Mouse (Mus musculus): ENCODE measurements at regions not wholly inside any gene's neighbourhood (a gene's known extent, or its start where the extent isn't known, plus 50 kb on each side); places are given as distances from the start of the nearest gene placed in this dataset.

DNA sequence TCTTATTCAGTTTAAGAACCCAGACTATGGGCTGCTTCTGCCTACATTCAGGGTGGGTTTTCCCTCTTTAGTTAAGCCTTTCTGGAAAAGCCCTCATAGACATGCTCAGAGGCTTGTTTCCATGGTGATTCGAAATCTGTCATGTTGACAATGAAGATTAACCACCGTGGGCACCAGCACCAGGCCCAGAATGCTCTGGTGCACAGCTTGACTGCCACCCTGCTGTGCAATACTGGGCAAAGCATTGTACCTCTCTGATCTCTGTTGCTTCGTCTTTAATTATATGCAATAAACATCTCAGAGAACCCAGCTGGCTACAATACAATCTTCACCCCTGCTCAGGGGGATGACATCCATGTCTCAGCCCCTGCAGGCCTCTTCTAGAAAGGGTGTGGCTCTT, 96.4 kb downstream of the Chst1 start:
- 66% methylated on average over 3 of the region's 3 CpGs for whole genome bisulfite sequencing
- Histone ChIP-seq H3K4me3 (ENCODE audit: control insufficient read depth, insufficient read depth, low read length) (no peak overlapping the region), H3K27ac (ENCODE audit: control insufficient read depth, insufficient read depth, low read length) (no peak overlapping the region), H3K36me3 (ENCODE audit: control insufficient read depth, insufficient read depth, low read length) (no peaks in the 10 kb centered on the region), H3K4me1 (replicated peaks; ENCODE audit: control insufficient read depth, insufficient read depth, low read length) (no peaks in the 10 kb centered on the region), H3K27me3 (ENCODE audit: control insufficient read depth, insufficient read depth, low read length) (no peaks in the 10 kb centered on the region)
- DNase-seq = no peak
- no peak for TF ChIP-seq POLR2A (IDR thresholded peaks at IDR 0.05; ENCODE audit: control insufficient read depth, extremely low read depth, insufficient read depth, low read length, poor library complexity)

DNA sequence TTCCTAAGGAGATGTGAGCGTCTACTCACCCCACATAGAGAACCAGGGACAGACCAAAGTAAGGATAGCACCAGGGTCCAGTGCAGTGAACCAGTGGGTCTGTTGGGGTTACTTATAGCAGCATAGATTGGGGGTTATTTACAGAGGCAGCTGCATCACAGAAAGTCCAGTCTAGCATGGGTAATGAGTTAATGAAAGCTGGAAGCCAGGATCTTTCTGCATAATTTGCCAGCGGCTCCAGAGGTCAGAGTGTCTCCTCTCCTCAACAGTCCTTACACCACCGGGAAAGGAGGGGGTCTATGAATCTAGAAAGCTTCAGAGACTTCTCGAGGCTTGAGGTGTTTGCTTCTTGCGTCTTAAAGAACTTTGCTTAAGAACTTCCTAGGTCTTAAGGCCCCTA, 98.2 kb downstream of the Chst1 start:
- DNase-seq = no peak

GRCm38 (mm10) chr2:92699360-92699759, 99.9 kb downstream of the Chst1 start:
- no peak for DNase-seq
- no peaks in the 10 kb centered on the region for H3K4me1 ChIP-seq (replicated peaks; ENCODE audit: control insufficient read depth, insufficient read depth, low read length)
- H3K36me3 ChIP-seq (ENCODE audit: control insufficient read depth, insufficient read depth, low read length) = no peaks in the 10 kb centered on the region
- H3K27ac ChIP-seq (ENCODE audit: control insufficient read depth, insufficient read depth, low read length) = no peak overlapping the region
- H3K4me3 ChIP-seq (ENCODE audit: control insufficient read depth, insufficient read depth, low read length) = no peak overlapping the region
- TF ChIP-seq POLR2A (IDR thresholded peaks at IDR 0.05; ENCODE audit: control insufficient read depth, extremely low read depth, insufficient read depth, low read length, poor library complexity) (no peak), CTCF (IDR thresholded peaks at IDR 0.05; ENCODE audit: borderline replicate concordance, control insufficient read depth, extremely low read depth, insufficient read depth, low read length, poor library complexity) (no peak)
- WGBS = 89% methylated on average over 6 of the region's 6 CpGs
- H3K27me3 ChIP-seq (ENCODE audit: control insufficient read depth, insufficient read depth, low read length) = no peaks in the 10 kb centered on the region

More for the DNA sequence above, 98.2 kb downstream of the Chst1 start:
- no peaks in the 10 kb centered on the region for H3K27me3 ChIP-seq (ENCODE audit: control insufficient read depth, insufficient read depth, low read length)
- 91% methylated on average over 5 of the region's 5 CpGs for WGBS
- no peaks in the 10 kb centered on the region for H3K36me3 ChIP-seq (ENCODE audit: control insufficient read depth, insufficient read depth, low read length)
- no peak for TF ChIP-seq POLR2A (IDR thresholded peaks at IDR 0.05; ENCODE audit: control insufficient read depth, extremely low read depth, insufficient read depth, low read length, poor library complexity)
- TF ChIP-seq CTCF (IDR thresholded peaks at IDR 0.05; ENCODE audit: borderline replicate concordance, control insufficient read depth, extremely low read depth, insufficient read depth, low read length, poor library complexity) = no peak
- no peak overlapping the region for H3K27ac ChIP-seq (ENCODE audit: control insufficient read depth, insufficient read depth, low read length)
- H3K4me3 ChIP-seq (ENCODE audit: control insufficient read depth, insufficient read depth, low read length) = no peak overlapping the region
- H3K4me1 ChIP-seq (replicated peaks; ENCODE audit: control insufficient read depth, insufficient read depth, low read length) = no peaks in the 10 kb centered on the region

- H3K4me3 ChIP-seq (ENCODE audit: control insufficient read depth, insufficient read depth, low read length) = no peak overlapping the region
- TF ChIP-seq POLR2A (IDR thresholded peaks at IDR 0.05; ENCODE audit: control insufficient read depth, extremely low read depth, insufficient read depth, low read length, poor library complexity) (no peak), CTCF (IDR thresholded peaks at IDR 0.05; ENCODE audit: borderline replicate concordance, control insufficient read depth, extremely low read depth, insufficient read depth, low read length, poor library complexity) (no peak)
- WGBS = 89% methylated on average over 3 of the region's 3 CpGs
- no peaks in the 10 kb centered on the region for H3K36me3 ChIP-seq (ENCODE audit: control insufficient read depth, insufficient read depth, low read length)
- H3K4me1 ChIP-seq (replicated peaks; ENCODE audit: control insufficient read depth, insufficient read depth, low read length) = no peaks in the 10 kb centered on the region
- no peak for DNase-seq
- no peak overlapping the region for H3K27ac ChIP-seq (ENCODE audit: control insufficient read depth, insufficient read depth, low read length)
- H3K27me3 ChIP-seq (ENCODE audit: control insufficient read depth, insufficient read depth, low read length) = no peaks in the 10 kb centered on the region
Observed at GRCm38 (mm10) chr2:92704035-92704434, 104.5 kb downstream of the Chst1 start.

DNA sequence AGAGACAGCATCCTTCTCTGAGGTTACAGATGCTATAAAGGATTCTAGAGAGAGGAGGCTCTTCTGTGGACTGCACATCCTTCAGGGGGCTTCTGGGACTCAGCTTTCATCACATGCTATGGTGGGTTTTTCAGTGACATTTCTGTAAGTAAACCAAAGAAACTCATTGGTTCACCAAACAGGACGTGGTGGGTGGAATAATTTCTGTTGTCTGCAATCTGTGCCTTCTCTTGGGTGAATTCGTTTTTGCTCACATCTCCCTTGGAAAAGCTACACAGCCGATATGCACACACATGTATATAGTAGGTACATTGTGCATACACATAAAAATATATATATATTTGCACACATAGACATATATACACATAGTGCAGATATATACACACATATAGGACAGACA, 110.2 kb downstream of the Chst1 start:
- H3K36me3 ChIP-seq (ENCODE audit: control insufficient read depth, insufficient read depth, low read length) = no peaks in the 10 kb centered on the region
- DNase-seq = no peak
- H3K27me3 ChIP-seq (ENCODE audit: control insufficient read depth, insufficient read depth, low read length) = no peaks in the 10 kb centered on the region
- no peak overlapping the region for H3K27ac ChIP-seq (ENCODE audit: control insufficient read depth, insufficient read depth, low read length)
- TF ChIP-seq POLR2A (IDR thresholded peaks at IDR 0.05; ENCODE audit: control insufficient read depth, extremely low read depth, insufficient read depth, low read length, poor library complexity) (no peak), CTCF (IDR thresholded peaks at IDR 0.05; ENCODE audit: borderline replicate concordance, control insufficient read depth, extremely low read depth, insufficient read depth, low read length, poor library complexity) (no peak)
- no peak overlapping the region for H3K4me3 ChIP-seq (ENCODE audit: control insufficient read depth, insufficient read depth, low read length)
- WGBS = 74% methylated on average over 3 of the region's 3 CpGs
- no peaks in the 10 kb centered on the region for H3K4me1 ChIP-seq (replicated peaks; ENCODE audit: control insufficient read depth, insufficient read depth, low read length)

DNA sequence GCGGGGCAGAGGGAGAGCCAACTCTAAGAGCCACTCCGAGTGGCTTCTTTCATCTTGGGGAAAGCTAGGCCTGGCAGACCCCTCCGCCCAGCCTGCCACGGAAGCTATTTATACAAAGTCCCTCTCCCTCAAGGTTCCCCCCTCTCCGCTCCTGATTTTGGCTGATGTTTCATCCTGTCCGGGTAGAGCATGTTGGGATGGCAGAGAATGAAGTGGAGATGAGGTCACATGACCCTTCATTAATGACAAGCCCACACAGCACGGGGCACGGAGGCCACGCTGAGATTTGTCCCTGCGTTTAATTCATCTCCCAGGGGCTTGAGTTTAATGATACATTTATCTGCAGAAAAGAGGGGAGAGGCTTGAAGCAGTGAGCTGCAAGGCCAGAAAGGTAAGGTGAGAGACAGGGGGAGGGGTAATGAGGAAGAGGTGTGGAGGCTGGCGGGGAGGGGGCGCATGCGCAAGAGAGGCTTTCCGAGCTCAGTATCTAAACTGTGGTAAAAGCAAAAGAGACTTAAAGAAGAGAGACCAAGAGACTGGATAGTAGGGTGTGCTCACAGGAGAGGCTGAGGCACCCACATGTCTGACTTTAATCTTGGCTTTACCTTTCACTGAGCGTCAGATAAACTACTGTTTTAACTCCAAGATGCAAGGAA, 111.7 kb downstream of the Chst1 start:
- Histone ChIP-seq H3K27me3 (ENCODE audit: control insufficient read depth, insufficient read depth, low read length) (no peaks in the 10 kb centered on the region), H3K4me3 (ENCODE audit: control insufficient read depth, insufficient read depth, low read length) (no peak overlapping the region), H3K36me3 (ENCODE audit: control insufficient read depth, insufficient read depth, low read length) (no peaks in the 10 kb centered on the region)

More for the DNA sequence above, 111.7 kb downstream of the Chst1 start:
- 61% methylated on average over 15 of the region's 15 CpGs for WGBS
- no peak for DNase-seq
- Histone ChIP-seq H3K4me1 (replicated peaks; ENCODE audit: control insufficient read depth, insufficient read depth, low read length) (no peaks in the 10 kb centered on the region), H3K27ac (ENCODE audit: control insufficient read depth, insufficient read depth, low read length) (no peak overlapping the region)
- no peak for TF ChIP-seq POLR2A (IDR thresholded peaks at IDR 0.05; ENCODE audit: control insufficient read depth, extremely low read depth, insufficient read depth, low read length, poor library complexity)
- TF ChIP-seq CTCF (IDR thresholded peaks at IDR 0.05; ENCODE audit: borderline replicate concordance, control insufficient read depth, extremely low read depth, insufficient read depth, low read length, poor library complexity) = no peak

All from thymus, adult 2 months (tissue).